Mouse (Mus musculus) MEL (cell line): ENCODE results near the gene Macrod2. TPM values are rescaled to one million over a fixed set of nuclear protein-coding genes. Genes with fewer than 3 reads are reported as not detected.

Experiments used
- DNase-seq: peaks from one replicate; pipeline ENCODE4 v3.0.0; 2011; ENCODE audit warnings: low read depth, low spot score
- H3K27ac ChIP-seq: 2 replicates; pipeline ENCODE4 v1.5.1; 2012; ENCODE audit warnings: low read depth, mild to moderate bottlenecking, control low read depth, low read length, moderate library complexity; ENCODE audit not compliant: control insufficient read depth
- H3K27me3 ChIP-seq, 2 experiments: fragments of 150-350 bp in 1 of 2; sonication (generic) in 1 of 2; 2 replicates each; pipeline ENCODE4 v1.6.1; 2012; ENCODE audit warnings: low read length in 2 of 2, mild to moderate bottlenecking in 2 of 2, improper control_type of control experiment in 1 of 2, moderate library complexity in 1 of 2; ENCODE audit not compliant: insufficient read depth in 2 of 2, control insufficient read depth in 1 of 2
- H3K36me3 ChIP-seq, 2 experiments: 2 replicates each; pipeline ENCODE4 v1.6.1; 2012 to 2014; ENCODE audit warnings: low read length in 2 of 2, improper control_type of control experiment in 1 of 2, inconsistent platforms in 1 of 2, mild to moderate bottlenecking in 1 of 2; ENCODE audit not compliant: insufficient read depth in 2 of 2, control insufficient read depth in 1 of 2
- H3K4me1 ChIP-seq, 2 experiments: fragments of 150-350 bp in 1 of 2; sonication (generic) in 1 of 2; 2 replicates each; pipeline ENCODE4 v1.6.1; 2012; ENCODE audit warnings: low read length in 2 of 2, improper control_type of control experiment in 1 of 2, mild to moderate bottlenecking in 1 of 2; ENCODE audit not compliant: insufficient read depth in 2 of 2, control insufficient read depth in 1 of 2
- H3K4me3 ChIP-seq, 2 experiments: fragments of 150-350 bp in 1 of 2; sonication (generic) in 1 of 2; 2 replicates each; pipeline ENCODE4 v1.5.1; 2012; ENCODE audit warnings: low read depth in 2 of 2, low read length in 2 of 2, mild to moderate bottlenecking in 2 of 2, moderate library complexity in 2 of 2, control low read depth in 1 of 2, improper control_type of control experiment in 1 of 2; ENCODE audit not compliant: control insufficient read depth in 1 of 2, insufficient read depth in 1 of 2
- H3K79me2 ChIP-seq: 2 replicates; pipeline ENCODE4 v1.6.1; 2012; ENCODE audit warnings: mild to moderate bottlenecking, low read length, moderate library complexity; ENCODE audit not compliant: control insufficient read depth, poor library complexity, insufficient read depth
- H3K9ac ChIP-seq: 2 replicates; pipeline ENCODE4 v1.6.1; 2012; ENCODE audit warnings: low read depth, mild to moderate bottlenecking, control low read depth, low read length, moderate library complexity; ENCODE audit not compliant: control insufficient read depth, poor library complexity, severe bottlenecking
- H3K9me3 ChIP-seq: fragments of 150-350 bp; sonication (generic); replicated peaks from 2 replicates; pipeline ENCODE4 v1.6.1; 2012; ENCODE audit warnings: mild to moderate bottlenecking, low read length, improper control_type of control experiment, moderate library complexity; ENCODE audit not compliant: insufficient read depth
- CHD1 ChIP-seq: IDR thresholded peaks from 2 replicates; pipeline ENCODE4 v1.6.1; 2012; ENCODE audit warnings: low read depth, mild to moderate bottlenecking, inconsistent platforms, low read length, improper control_type of control experiment
- CHD2 ChIP-seq: IDR thresholded peaks from 2 replicates; pipeline ENCODE4 v1.6.1; 2011; ENCODE audit warnings: low read length, improper control_type of control experiment
- E2F4 ChIP-seq: IDR thresholded peaks from 2 replicates; pipeline ENCODE4 v1.6.1; 2011; ENCODE audit warnings: low read depth, low read length, improper control_type of control experiment, borderline replicate concordance
- EP300 ChIP-seq, 2 experiments: IDR thresholded peaks; 2 replicates each; pipeline ENCODE4 v1.6.1; 2011; ENCODE audit warnings: improper control_type of control experiment in 2 of 2, low read length in 2 of 2, low read depth in 1 of 2, mild to moderate bottlenecking in 1 of 2
- GABPA ChIP-seq: IDR thresholded peaks from 2 replicates; pipeline ENCODE4 v1.6.1; 2012; ENCODE audit warnings: low read depth, mild to moderate bottlenecking, inconsistent platforms, low read length, improper control_type of control experiment, moderate library complexity
- JUND ChIP-seq: IDR thresholded peaks from 2 replicates; pipeline ENCODE4 v1.6.1; 2011; ENCODE audit warnings: low read depth, mild to moderate bottlenecking, improper control_type of control experiment, low read length
- MAX ChIP-seq: IDR thresholded peaks from 2 replicates; pipeline ENCODE4 v1.6.1; 2011; ENCODE audit warnings: low read length, improper control_type of control experiment
- MAZ ChIP-seq: IDR thresholded peaks from 2 replicates; pipeline ENCODE4 v1.6.1; 2012; ENCODE audit warnings: low read depth, mild to moderate bottlenecking, inconsistent platforms, low read length, improper control_type of control experiment
- MEF2A ChIP-seq: IDR thresholded peaks from 2 replicates; pipeline ENCODE4 v1.6.1; 2014; ENCODE audit warnings: low read depth, mild to moderate bottlenecking, inconsistent platforms, low read length, improper control_type of control experiment; ENCODE audit not compliant: poor library complexity, insufficient replicate concordance, severe bottlenecking; ENCODE audit errors: extremely low read depth
- MYB ChIP-seq: IDR thresholded peaks from 2 replicates; pipeline ENCODE4 v1.6.1; 2011; ENCODE audit warnings: mild to moderate bottlenecking, low read depth, low read length, improper control_type of control experiment
- MYC ChIP-seq: IDR thresholded peaks from 2 replicates; pipeline ENCODE4 v1.6.1; 2011; ENCODE audit warnings: low read depth, mild to moderate bottlenecking, low read length, improper control_type of control experiment, moderate library complexity
- NELFE ChIP-seq: IDR thresholded peaks from 2 replicates; pipeline ENCODE4 v1.6.1; 2011; ENCODE audit warnings: low read depth, low read length, improper control_type of control experiment
- POLR2AphosphoS5 ChIP-seq: IDR thresholded peaks from 2 replicates; pipeline ENCODE4 v1.6.1; 2012; ENCODE audit warnings: low read depth, borderline replicate concordance, mild to moderate bottlenecking, inconsistent platforms, low read length, moderate library complexity, mixed read lengths
- RAD21 ChIP-seq: IDR thresholded peaks from 2 replicates; pipeline ENCODE4 v1.6.1; 2011; ENCODE audit warnings: mild to moderate bottlenecking, low read depth, low read length, improper control_type of control experiment
- SIN3A ChIP-seq: IDR thresholded peaks from 2 replicates; pipeline ENCODE4 v1.6.1; 2012; ENCODE audit warnings: low read length, improper control_type of control experiment, inconsistent platforms
- SMC3 ChIP-seq: IDR thresholded peaks from 2 replicates; pipeline ENCODE4 v1.6.1; 2011; ENCODE audit warnings: low read depth, low read length, improper control_type of control experiment
- TAL1 ChIP-seq: IDR thresholded peaks from 2 replicates; pipeline ENCODE4 v1.6.1; 2012; ENCODE audit warnings: mild to moderate bottlenecking, inconsistent platforms, low read length, moderate library complexity, mixed read lengths
- TBP ChIP-seq: IDR thresholded peaks from 2 replicates; pipeline ENCODE4 v1.8.0; 2011; ENCODE audit warnings: low read depth, low read length, improper control_type of control experiment
- TCF12 ChIP-seq: IDR thresholded peaks from 2 replicates; pipeline ENCODE4 v1.6.1; 2014; ENCODE audit warnings: low read depth, mild to moderate bottlenecking, inconsistent platforms, low read length, improper control_type of control experiment, moderate library complexity
- USF1 ChIP-seq: IDR thresholded peaks from 2 replicates; pipeline ENCODE4 v1.6.1; 2014; ENCODE audit warnings: low read depth, mild to moderate bottlenecking, inconsistent platforms, low read length, improper control_type of control experiment, moderate library complexity
- ZKSCAN1 ChIP-seq: IDR thresholded peaks from 2 replicates; pipeline ENCODE4 v1.6.1; 2012; ENCODE audit warnings: low read depth, mild to moderate bottlenecking, inconsistent platforms, low read length, improper control_type of control experiment, moderate library complexity
- polyA plus RNA-seq, 2 experiments: library from polyadenylated mRNA; stranded (reverse) in 1 of 2; unstranded in 1 of 2; fragments of >175 nt in 1 of 2; fragments of >200 nt in 1 of 2; gene quantifications; 2 replicates each; pipeline versions ENCODE4 v1.2.1 to v1.2.4; 2012; ENCODE audit warnings: low replicate concordance in 2 of 2, low read depth in 1 of 2; ENCODE audit not compliant: insufficient read length in 2 of 2, insufficient read depth in 1 of 2, missing spikeins in 1 of 2
- total RNA-seq: library from RNA; depleted of rRNA; stranded (reverse); fragments of 300-350 nt; gene quantifications from 2 replicates; pipeline ENCODE4 v1.2.3, GENCODE M21; 2012

The Macrod2 gene
- total and polyA plus RNA-seq, 3 experiments, result not detected

GRCm38 (mm10) chr2:141591326-141591725 lies 1196.2 kb downstream of the Macrod2 start:
- Histone ChIP-seq H3K36me3 (no peaks in the 10 kb centered on the region), H3K9me3 (no peaks in the 10 kb centered on the region), H3K27me3 (no peaks in the 10 kb centered on the region), H3K4me1 (no peaks in the 10 kb centered on the region), H3K9ac (no peak overlapping the region), H3K27ac (no peak overlapping the region)
- DNase-seq, result no peak
- TF ChIP-seq ZKSCAN1 (no peak), JUND (no peak), MEF2A (no peak), RAD21 (no peak), TBP (no peak), NELFE (no peak), EP300 (IDR thresholded peaks at IDR 0.05; ENCODE audit: low read depth in 1 of 2, low read length in 2 of 2) (no peak), CHD1 (no peak), MYB (no peak), TAL1 (no peak)
- TF ChIP-seq, all 39 proteins: peak for 0
- H3K4me3 ChIP-seq, result no peak overlapping the region
- H3K79me2 ChIP-seq, result no peaks in the 10 kb centered on the region

GRCm38 (mm10) chr2:141594811-141595210 lies 1199.7 kb downstream of the Macrod2 start:
- Histone ChIP-seq H3K4me3 (no peak overlapping the region), H3K9ac (no peak overlapping the region), H3K4me1 (no peaks in the 10 kb centered on the region), H3K79me2 (no peaks in the 10 kb centered on the region), H3K27ac (no peak overlapping the region), H3K36me3 (no peaks in the 10 kb centered on the region), H3K27me3 (no peaks in the 10 kb centered on the region), H3K9me3 (no peaks in the 10 kb centered on the region)
- TF ChIP-seq MAZ, result no peak
- no peak for TF ChIP-seq USF1
- DNase-seq, result no peak

- DNase-seq, result no peak
- TF ChIP-seq TBP, result no peak
- no peak for TF ChIP-seq GABPA
- no peak for TF ChIP-seq MYC
- TF ChIP-seq POLR2AphosphoS5, result no peak
- TF ChIP-seq MEF2A, result no peak
- no peak for TF ChIP-seq MAZ
- no peak for TF ChIP-seq CHD2
- TF ChIP-seq NELFE, result no peak
- TF ChIP-seq SIN3A, result no peak
- TF ChIP-seq E2F4, result no peak
- no peak for TF ChIP-seq MYB
- TF ChIP-seq MAX, result no peak
- no peak for TF ChIP-seq TCF12
- no peak for TF ChIP-seq SMC3
- Histone ChIP-seq H3K36me3 (no peaks in the 10 kb centered on the region), H3K27me3 (no peaks in the 10 kb centered on the region), H3K9ac (no peak overlapping the region), H3K4me3 (no peak overlapping the region), H3K9me3 (no peaks in the 10 kb centered on the region), H3K79me2 (no peaks in the 10 kb centered on the region), H3K4me1 (no peaks in the 10 kb centered on the region), H3K27ac (no peak overlapping the region)
These were observed 1222.6 kb downstream of the Macrod2 start for GRCm38 (mm10) chr2:141617721-141618120.
